Mouse (Mus musculus): ENCODE data around the gene Bysl.

GRCm38 (mm10) chr17:47568389-47568788, 42.9 kb downstream of the Bysl start:
- TF ChIP-seq CTCF (IDR thresholded peaks at IDR 0.05; ENCODE audit: low read depth): no peak
- peak; percentile 92 for TF ChIP-seq EP300 (IDR thresholded peaks at IDR 0.05; ENCODE audit: low read depth)

Measured in liver, embryonic 14.5 days (tissue).